Mouse (Mus musculus) stomach, adult 2 months (tissue): ENCODE data around the gene Obscn. TPM values are rescaled to one million over a fixed set of nuclear protein-coding genes. Genes with fewer than 3 reads are reported as not detected.

ENCODE experiments used
- polyA plus RNA-seq: library from polyadenylated mRNA; depleted of rRNA; stranded (reverse); fragments of >200 nt; gene quantifications from 2 replicates; pipeline ENCODE4 v1.2.3, GENCODE M21; 2012; rRNA removed

The Obscn gene
- polyA plus RNA-seq: 2.6 and 4.2 TPM in 2 replicates

DNA sequence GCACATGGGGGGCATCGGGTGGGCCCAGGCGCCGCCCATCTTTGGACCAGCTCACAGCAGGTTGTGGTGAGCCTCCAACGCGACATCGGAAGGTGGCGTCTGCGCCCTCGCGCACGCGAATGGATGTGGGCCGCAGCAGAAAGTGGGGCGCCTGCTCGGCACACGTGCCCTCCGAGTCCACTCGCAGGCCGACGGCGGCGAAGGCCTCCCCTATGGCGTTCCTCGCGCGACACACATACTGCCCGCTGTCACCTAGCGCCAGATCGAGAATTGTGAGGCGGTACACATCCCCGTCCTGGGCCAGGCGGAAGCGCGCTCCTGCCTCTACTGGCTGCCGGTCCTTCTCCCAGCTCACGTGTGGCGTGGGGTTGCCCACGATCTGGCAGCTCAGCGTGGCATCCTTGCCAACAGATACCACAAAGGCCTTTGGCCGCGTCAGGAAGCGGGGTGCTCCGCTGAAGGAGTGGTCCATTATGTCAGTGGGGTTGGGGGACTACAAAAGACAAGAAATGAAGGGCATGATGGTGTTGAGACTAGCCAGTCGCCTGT, at the start of gene Obscn:
TSS of gene Obscn (minus strand) at position 499 of the 549 bp plus-strand sequence.

DNA sequence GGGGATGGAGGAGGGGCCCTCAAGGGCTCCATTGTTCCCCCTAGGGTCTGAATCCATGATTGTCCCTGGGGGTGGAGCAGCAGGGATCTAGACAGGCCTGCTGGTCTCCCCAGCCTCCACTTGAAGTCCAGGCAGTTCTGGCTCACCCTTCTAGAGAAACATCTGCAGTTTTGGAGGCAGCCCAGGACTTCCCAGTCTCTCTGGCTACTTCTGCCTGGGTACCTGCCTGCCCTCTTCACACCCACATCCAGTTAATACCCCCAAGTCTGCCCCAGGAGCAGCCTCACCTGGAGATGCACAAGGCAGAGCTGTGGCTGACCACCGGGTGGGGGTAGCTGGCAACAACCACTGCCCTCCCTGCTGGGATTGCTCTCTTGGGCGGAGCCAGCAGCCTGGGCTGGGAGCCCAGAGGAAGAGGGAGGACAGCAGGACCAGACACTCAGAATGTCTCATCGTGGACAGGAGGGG, 46.7 kb upstream of the Obscn start, which contains the start of gene Gjc2:
TSS of gene Gjc2 (minus strand) at position 350 of the 468 bp plus-strand sequence.

DNA sequence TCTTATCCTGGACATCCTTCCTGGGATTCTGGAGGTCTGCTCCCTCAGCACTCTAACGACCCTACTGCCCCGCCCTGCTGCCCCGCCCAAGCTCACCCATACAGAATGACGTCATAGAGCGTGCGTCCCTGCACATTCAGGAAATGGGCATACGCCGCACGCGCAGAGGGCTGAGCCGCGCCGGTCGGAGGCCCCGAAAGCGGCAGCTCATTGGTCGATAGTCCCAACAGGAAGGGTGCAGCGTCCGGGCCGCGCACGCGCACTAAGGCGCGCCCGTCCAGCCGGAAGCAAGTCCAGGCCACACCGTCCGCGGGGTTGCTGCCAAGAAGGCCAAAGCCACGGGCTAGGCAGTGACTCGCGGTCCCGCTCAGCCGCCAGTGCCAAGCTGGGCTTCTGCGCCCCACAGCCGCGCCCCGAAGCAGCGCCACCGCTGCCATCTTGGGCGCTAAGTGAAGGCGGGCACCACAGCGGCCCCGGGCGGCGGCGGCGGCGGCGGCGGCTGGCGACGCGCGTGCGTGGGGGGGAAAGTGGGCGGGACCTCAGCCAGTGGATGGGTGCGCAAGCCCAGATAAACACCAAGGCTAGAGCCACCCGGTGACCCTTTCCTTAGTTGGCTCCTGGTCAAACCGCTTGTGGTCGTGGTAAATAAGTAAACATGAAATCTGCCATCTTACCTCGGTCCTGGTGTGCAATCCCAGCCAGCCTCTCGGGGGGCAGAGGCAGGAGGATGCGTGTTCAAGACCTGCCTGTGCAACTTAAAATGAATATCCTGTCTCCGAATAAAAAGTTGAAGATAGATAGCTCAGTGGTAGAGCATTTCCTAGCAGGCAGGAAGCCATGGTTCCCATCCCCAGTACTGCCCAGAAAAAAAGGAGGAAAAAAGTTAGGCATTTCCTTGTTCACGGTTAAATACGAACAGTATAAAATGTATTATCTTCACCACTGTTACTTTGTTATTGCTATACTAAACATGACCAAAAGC, 27.3 kb upstream of the Obscn start, which contains the start of gene Iba57:
TSS of gene Iba57 (minus strand) at position 485 of the 982 bp plus-strand sequence.

DNA sequence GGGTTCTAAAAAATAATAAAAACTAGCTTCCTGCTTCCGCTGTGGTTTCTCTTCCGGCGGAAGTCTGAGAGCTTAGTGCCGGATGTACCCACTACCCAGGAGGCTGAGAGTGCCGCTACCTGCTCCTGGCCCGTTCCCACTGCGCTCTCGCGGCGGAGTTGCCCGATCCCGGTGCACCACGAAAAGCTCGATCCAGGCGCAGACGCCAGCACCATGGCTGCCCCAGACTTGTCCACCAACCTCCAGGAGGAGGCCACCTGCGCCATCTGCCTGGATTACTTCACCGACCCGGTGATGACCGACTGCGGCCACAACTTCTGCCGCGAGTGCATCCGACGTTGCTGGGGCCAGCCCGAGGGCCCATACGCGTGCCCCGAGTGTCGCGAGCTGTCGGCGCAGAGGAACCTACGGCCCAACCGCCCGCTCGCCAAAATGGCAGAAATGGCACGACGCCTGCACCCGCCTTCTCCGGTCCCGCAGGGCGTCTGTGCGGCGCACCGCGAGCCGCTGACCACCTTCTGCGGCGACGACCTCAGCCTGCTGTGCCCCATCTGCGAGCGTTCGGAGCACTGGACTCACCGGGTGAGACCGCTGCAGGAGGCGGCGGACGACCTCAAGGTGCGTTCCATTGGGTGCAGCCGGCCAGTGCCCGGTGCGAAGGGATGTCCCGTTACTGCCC, 158.0 kb downstream of the Obscn start, which contains the start of gene Trim11:
TSS of gene Trim11 (plus strand) at position 67 of the 679 bp plus-strand sequence.

DNA sequence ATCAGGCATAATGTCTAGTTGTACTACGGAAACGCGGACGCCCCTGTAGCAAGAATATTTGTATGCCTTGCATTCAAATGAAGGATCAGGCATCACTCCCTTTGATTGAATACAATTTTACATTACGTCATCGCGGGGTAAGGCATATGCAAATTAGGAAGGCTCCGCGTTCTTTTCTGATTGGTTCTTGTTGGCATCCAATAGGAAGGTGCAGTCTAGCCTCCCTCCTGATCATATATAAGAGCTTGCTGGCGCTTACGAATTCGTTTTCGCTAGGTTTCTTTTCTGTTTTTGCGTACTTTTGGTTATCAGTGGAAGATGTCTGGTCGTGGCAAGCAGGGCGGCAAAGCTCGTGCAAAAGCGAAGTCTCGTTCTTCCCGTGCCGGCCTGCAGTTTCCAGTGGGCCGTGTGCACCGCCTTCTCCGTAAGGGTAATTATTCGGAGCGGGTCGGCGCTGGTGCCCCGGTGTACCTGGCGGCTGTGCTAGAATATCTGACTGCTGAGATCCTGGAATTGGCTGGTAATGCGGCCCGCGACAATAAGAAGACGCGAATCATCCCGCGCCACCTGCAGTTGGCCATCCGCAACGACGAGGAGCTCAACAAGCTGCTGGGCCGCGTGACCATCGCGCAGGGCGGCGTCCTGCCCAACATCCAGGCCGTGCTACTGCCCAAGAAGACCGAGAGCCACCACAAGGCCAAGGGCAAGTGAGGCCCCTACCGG, 181.6 kb downstream of the Obscn start, which contains the start of the genes Hist3h2a and Trim17:
TSS of gene Hist3h2a (plus strand) at position 266 of the 723 bp plus-strand sequence.
TSS of gene Trim17 (plus strand) at position 266 of the 723 bp plus-strand sequence.

DNA sequence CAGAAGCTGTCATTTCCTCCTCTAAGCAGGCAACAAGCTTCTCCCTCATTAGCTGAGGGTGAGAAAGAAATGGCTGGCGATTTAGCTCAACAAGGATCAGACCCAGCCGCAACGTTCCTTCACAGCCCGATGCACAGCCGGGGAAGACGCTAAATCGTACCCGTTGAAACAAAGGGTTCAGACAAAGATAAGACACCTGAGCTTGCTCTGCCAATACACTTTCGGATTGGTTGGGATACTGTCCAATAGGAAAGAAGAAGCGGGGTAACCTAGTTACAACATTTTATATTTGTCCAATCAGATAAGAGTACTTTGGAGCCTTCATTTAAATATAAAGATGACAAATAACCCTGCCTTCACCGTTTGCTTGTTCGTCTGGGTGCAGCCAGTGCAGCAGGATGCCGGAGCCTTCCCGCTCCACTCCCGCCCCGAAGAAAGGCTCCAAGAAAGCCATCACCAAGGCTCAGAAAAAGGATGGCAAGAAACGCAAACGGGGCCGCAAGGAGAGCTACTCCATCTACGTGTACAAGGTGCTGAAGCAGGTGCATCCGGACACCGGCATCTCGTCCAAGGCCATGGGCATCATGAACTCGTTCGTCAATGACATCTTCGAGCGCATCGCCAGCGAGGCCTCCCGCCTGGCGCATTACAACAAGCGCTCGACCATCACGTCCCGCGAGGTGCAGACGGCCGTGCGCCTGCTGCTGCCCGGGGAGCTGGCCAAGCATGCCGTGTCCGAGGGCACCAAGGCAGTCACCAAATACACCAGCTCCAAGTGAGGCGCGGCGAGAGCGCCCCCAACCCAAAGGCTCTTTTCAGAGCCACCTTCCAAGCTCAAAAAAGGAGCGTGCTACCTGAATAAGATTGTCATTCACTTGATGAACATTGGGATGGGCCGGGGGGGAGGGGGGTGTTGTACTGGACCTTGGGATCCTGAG, 187.4 kb downstream of the Obscn start, which contains the start of gene Hist3h2ba:
TSS of gene Hist3h2ba (plus strand) at position 379 of the 938 bp plus-strand sequence.

Other genes with a start within 250 kb of the Obscn start
- 0.11 and 0.12 TPM in 2 replicates for gene Zfp39, start 232.2 kb downstream of the Obscn start, polyA plus RNA-seq
- not detected in 2 replicates for gene Btnl10, start 218.5 kb downstream of the Obscn start, polyA plus RNA-seq
- gene Rnf187, start 197.5 kb downstream of the Obscn start, polyA plus RNA-seq: 102 and 188 TPM in 2 replicates
- gene Hist3h2ba, start 187.5 kb downstream of the Obscn start, polyA plus RNA-seq: 1.8 and 3.1 TPM in 2 replicates
- 7.0 and 8.4 TPM in 2 replicates for gene Hist3h2a, start 181.7 kb downstream of the Obscn start, polyA plus RNA-seq
- 0.05 and 0.08 TPM in 2 replicates for gene Trim17, start 181.7 kb downstream of the Obscn start, polyA plus RNA-seq
- gene Trim11, start 158.3 kb downstream of the Obscn start, polyA plus RNA-seq: 15.6 and 16.0 TPM in 2 replicates
- gene Iba57, start 27.3 kb upstream of the Obscn start, polyA plus RNA-seq: 4.4 and 5.0 TPM in 2 replicates
- gene Gjc2, start 46.8 kb upstream of the Obscn start, polyA plus RNA-seq: 3.6 and 5.7 TPM in 2 replicates
- gene Guk1, start 55.8 kb upstream of the Obscn start, polyA plus RNA-seq: 75.8 and 85.5 TPM in 2 replicates
- 28.7 and 42.4 TPM in 2 replicates for gene Mrpl55, start 66.1 kb upstream of the Obscn start, polyA plus RNA-seq
- 5.0 and 5.6 TPM in 2 replicates for gene 2310033P09Rik, start 71.9 kb upstream of the Obscn start, polyA plus RNA-seq
- gene Arf1, start 91.9 kb upstream of the Obscn start, polyA plus RNA-seq: 308 and 353 TPM in 2 replicates
- 0.20 and 0.40 TPM in 2 replicates for gene Wnt3a, start 154.3 kb upstream of the Obscn start, polyA plus RNA-seq
- 2.9 and 3.8 TPM in 2 replicates for gene Wnt9a, start 170.5 kb upstream of the Obscn start, polyA plus RNA-seq
- gene Prss38, start 239.3 kb upstream of the Obscn start, polyA plus RNA-seq: not detected in 2 replicates